Mouse (Mus musculus) brown adipose tissue, adult 24 weeks (tissue): ENCODE measurements at regions not wholly inside any gene's neighbourhood (a gene's known extent, or its start where the extent isn't known, plus 50 kb on each side); places are given as distances from the start of the nearest gene placed in this dataset.

ENCODE experiments used
- H3K27ac ChIP-seq: fragments of 200-500 bp; replicated peaks from 2 replicates; pipeline ENCODE4 v1.5.1; 2012; ENCODE audit warnings: low read depth, mild to moderate bottlenecking, low read length
- H3K4me1 ChIP-seq: fragments of 200-500 bp; 2 replicates; pipeline ENCODE4 v1.6.1; 2012; ENCODE audit warnings: low read length, mixed read lengths; ENCODE audit not compliant: control insufficient read depth, insufficient read depth, insufficient read length
- H3K4me3 ChIP-seq: fragments of 200-500 bp; 2 replicates; pipeline ENCODE4 v1.5.1; 2012; ENCODE audit warnings: low read depth, mild to moderate bottlenecking, low read length, moderate library complexity; ENCODE audit not compliant: insufficient read depth

GRCm38 (mm10) chr3:80051963-80052362 lies 167.6 kb downstream of the Fam198b start:
- H3K27ac ChIP-seq, result no peak overlapping the region
- H3K4me1 ChIP-seq, result peaks cover 6% of the 10 kb centered on the region; the same call in 1 of the 2 replicates

GRCm38 (mm10) chr3:80052879-80053278 lies 168.5 kb downstream of the Fam198b start:
- Histone ChIP-seq H3K4me1 (peaks cover 6% of the 10 kb centered on the region; the same call in 1 of the 2 replicates), H3K27ac (no peak overlapping the region), H3K4me3 (no peak overlapping the region)

More at GRCm38 (mm10) chr3:80051963-80052362, 167.6 kb downstream of the Fam198b start:
- H3K4me3 ChIP-seq, result no peak overlapping the region

GRCm38 (mm10) chr3:80053435-80053834 lies 169.1 kb downstream of the Fam198b start:
- Histone ChIP-seq H3K4me3 (no peak overlapping the region), H3K4me1 (peaks cover 6% of the 10 kb centered on the region; the same call in 1 of the 2 replicates), H3K27ac (no peak overlapping the region)

DNA sequence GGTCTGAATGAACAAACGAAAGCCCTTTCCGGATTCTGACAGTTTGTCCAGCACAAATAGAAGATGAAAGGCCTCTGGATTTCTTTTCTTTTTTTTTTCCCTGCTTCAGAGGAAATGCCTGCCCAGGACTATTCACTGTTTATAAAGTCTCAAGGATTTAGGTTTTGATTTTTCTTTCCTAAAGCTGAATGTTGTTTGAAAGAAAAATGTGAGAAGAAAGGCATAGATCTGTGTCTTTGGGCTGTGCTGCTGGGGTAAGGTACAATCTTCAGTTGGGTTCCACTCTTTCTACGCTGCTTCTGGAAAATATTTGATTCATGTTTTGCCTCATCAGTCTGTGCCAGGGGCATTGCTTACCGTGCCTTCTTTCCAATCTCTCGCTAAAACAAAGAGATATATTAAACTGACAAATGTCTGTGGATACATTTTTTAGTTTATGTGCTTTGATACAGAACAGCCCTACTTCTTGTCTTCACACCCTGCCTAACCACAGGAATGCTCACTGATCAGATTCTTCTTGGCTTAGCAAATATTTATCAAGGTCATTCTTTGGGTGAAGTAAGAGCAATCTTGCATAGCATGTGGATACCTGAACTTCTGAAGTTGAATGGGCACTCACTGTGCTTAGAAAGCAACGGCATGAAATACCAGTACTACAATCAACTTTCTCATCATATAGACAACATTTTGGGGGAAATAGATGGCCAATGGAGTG lies 172.5 kb downstream of the Fam198b start:
- Histone ChIP-seq H3K4me3 (no peak overlapping the region), H3K27ac (no peak overlapping the region; the same call in 1 of the 2 replicates), H3K4me1 (peaks cover 4% of the 10 kb centered on the region; the same call in 1 of the 2 replicates)

GRCm38 (mm10) chr3:80058722-80059121 lies 174.4 kb downstream of the Fam198b start:
- no peak overlapping the region for H3K4me3 ChIP-seq
- no peak overlapping the region for H3K27ac ChIP-seq
- H3K4me1 ChIP-seq, result no peaks in the 10 kb centered on the region

DNA sequence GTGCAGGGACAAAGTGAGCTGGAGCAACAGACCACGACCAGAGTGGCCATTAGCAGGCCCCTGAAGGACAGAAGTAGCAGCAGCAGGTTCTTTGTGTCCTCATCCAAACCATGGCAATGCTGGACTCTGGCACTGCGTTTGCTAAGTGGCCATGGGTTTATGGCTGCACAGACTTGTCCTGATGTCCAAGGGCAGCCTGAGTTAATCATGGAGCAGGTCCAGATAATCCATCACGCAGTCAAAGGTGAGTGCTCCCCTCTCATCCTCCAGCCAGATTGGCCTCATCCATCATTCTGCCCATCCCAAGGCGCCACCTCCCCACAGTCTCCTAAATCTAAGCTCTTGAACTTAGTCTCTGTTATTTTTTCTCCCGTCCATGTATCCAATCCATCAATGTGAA lies 186.4 kb downstream of the Fam198b start:
- Histone ChIP-seq H3K4me1 (no peaks in the 10 kb centered on the region), H3K27ac (no peak overlapping the region)

GRCm38 (mm10) chr3:80079801-80080418 lies 195.6 kb downstream of the Fam198b start:
- H3K27ac ChIP-seq, result no peak overlapping the region
- peak overlapping the region; percentile 31 for H3K4me3 ChIP-seq
- H3K4me1 ChIP-seq, result no peaks in the 10 kb centered on the region

More for the DNA sequence above, 186.4 kb downstream of the Fam198b start:
- no peak overlapping the region for H3K4me3 ChIP-seq

GRCm38 (mm10) chr3:80081210-80081609 lies 196.9 kb downstream of the Fam198b start:
- H3K4me3 ChIP-seq, result no peak overlapping the region

GRCm38 (mm10) chr3:80082780-80083519 lies 198.6 kb downstream of the Fam198b start:
- Histone ChIP-seq H3K4me1 (no peaks in the 10 kb centered on the region), H3K4me3 (no peak overlapping the region), H3K27ac (no peak overlapping the region)

More at GRCm38 (mm10) chr3:80081210-80081609, 196.9 kb downstream of the Fam198b start:
- Histone ChIP-seq H3K4me1 (no peaks in the 10 kb centered on the region), H3K27ac (no peak overlapping the region)

- no peak overlapping the region for H3K27ac ChIP-seq
These were observed 199.8 kb downstream of the Fam198b start for GRCm38 (mm10) chr3:80084168-80084567.

DNA sequence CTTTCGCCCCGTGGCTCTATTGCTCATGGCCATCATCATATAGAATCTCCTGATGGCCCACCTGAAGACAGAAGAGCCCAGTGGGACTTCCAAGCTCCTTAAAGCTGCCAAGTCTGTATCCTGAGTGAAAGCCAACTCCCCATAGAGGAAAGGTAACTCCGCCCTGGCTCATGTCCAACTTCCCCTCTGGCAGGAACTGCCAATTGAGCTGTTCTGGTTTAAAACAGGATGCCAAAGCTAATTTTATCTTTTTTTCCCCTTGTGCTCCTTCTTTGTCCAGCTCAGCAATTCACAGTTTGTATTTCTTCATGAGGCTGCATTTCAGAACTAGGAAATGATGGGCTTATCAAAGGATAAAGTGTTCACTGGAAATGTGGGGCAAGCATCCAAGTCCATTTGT lies 215.3 kb downstream of the Fam198b start:
- no peak overlapping the region for H3K4me3 ChIP-seq
- H3K4me1 ChIP-seq, result no peaks in the 10 kb centered on the region; the same call in 1 of the 2 replicates
- no peak overlapping the region for H3K27ac ChIP-seq

More at GRCm38 (mm10) chr3:80084168-80084567, 199.8 kb downstream of the Fam198b start:
- no peaks in the 10 kb centered on the region for H3K4me1 ChIP-seq
- H3K4me3 ChIP-seq, result no peak overlapping the region

GRCm38 (mm10) chr3:80120177-80120736 lies 235.9 kb downstream of the Fam198b start:
- Histone ChIP-seq H3K4me1 (no peaks in the 10 kb centered on the region), H3K4me3 (no peak overlapping the region), H3K27ac (no peak overlapping the region)

GRCm38 (mm10) chr3:80123666-80124065 lies 239.3 kb downstream of the Fam198b start:
- Histone ChIP-seq H3K27ac (no peak overlapping the region), H3K4me1 (no peaks in the 10 kb centered on the region), H3K4me3 (no peak overlapping the region)

GRCm38 (mm10) chr3:80124621-80125020 lies 240.3 kb downstream of the Fam198b start:
- no peaks in the 10 kb centered on the region for H3K4me1 ChIP-seq
- no peak overlapping the region for H3K4me3 ChIP-seq
- H3K27ac ChIP-seq, result no peak overlapping the region

DNA sequence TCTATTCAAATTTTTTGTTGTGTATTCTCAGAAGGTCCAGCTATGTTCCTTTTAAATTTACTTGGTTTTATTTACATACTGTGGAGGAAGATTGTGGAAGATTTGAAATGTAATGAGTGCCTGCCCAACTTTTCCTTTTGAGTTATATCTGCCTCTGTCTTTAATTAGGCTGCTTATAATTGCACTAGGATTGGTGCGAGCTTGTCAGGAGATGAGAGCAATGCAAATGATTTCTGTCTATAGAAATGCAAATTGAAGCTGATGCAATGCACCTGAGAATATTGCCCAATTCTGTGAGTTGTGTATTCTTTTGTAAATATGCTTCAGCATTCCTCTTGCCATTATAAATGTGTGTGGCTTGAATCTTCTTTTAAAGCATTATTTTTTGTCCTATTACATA lies 257.4 kb downstream of the Fam198b start:
- Histone ChIP-seq H3K4me3 (no peak overlapping the region), H3K4me1 (no peaks in the 10 kb centered on the region), H3K27ac (no peak overlapping the region)
